Mouse (Mus musculus) liver, adult 2 months (tissue): ENCODE results near the gene Catsperd. TPM values are rescaled to one million over a fixed set of nuclear protein-coding genes. Genes with fewer than 3 reads are reported as not detected.

Experiments used
- DNase-seq: peaks from one replicate; pipeline ENCODE4 v3.0.0-alpha.2; 2011; ENCODE audit warnings: low read depth, low spot score; ENCODE audit errors: extremely low read depth
- H3K27ac ChIP-seq: fragments of 200-500 bp; replicated peaks from 2 replicates; pipeline ENCODE4 v1.5.1; 2012; ENCODE audit warnings: low read depth, mild to moderate bottlenecking, control low read depth, inconsistent platforms, low read length; ENCODE audit not compliant: insufficient read depth
- H3K27me3 ChIP-seq: fragments of 200-500 bp; 2 replicates; pipeline ENCODE4 v1.6.1; 2012; ENCODE audit warnings: mild to moderate bottlenecking, moderate library complexity, low read length, inconsistent platforms; ENCODE audit not compliant: control insufficient read depth, insufficient read depth
- H3K36me3 ChIP-seq: fragments of 200-500 bp; 2 replicates; pipeline ENCODE4 v1.6.1; 2012; ENCODE audit warnings: low read length, inconsistent platforms; ENCODE audit not compliant: control insufficient read depth, insufficient read depth
- H3K4me1 ChIP-seq: fragments of 200-500 bp; 2 replicates; pipeline ENCODE4 v1.6.1; 2011; ENCODE audit warnings: low read length; ENCODE audit not compliant: control insufficient read depth, insufficient read depth
- H3K4me3 ChIP-seq: fragments of 200-500 bp; 2 replicates; pipeline ENCODE4 v1.5.1; 2011; ENCODE audit warnings: low read depth, mild to moderate bottlenecking, control low read depth, low read length, moderate library complexity; ENCODE audit not compliant: insufficient read depth
- H3K79me2 ChIP-seq: fragments of 200-500 bp; 2 replicates; pipeline ENCODE4 v1.6.1; 2012; ENCODE audit warnings: inconsistent platforms, mild to moderate bottlenecking, low read length, moderate library complexity; ENCODE audit not compliant: control insufficient read depth, insufficient read depth
- H3K9ac ChIP-seq: fragments of 200-500 bp; 2 replicates; pipeline ENCODE4 v1.6.1; 2012; ENCODE audit warnings: low read depth, mild to moderate bottlenecking, control low read depth, inconsistent platforms, low read length
- CTCF ChIP-seq: fragments of 200-500 bp; IDR thresholded peaks from 2 replicates; pipeline ENCODE4 v1.5.1; 2011; ENCODE audit warnings: low read depth, low read length, control low read depth
- POLR2A ChIP-seq: fragments of 200-500 bp; IDR thresholded peaks from 2 replicates; pipeline ENCODE4 v1.6.1; 2011; ENCODE audit warnings: low read length, control low read depth; ENCODE audit not compliant: insufficient read depth; ENCODE audit errors: extremely low read depth
- WGBS: fragments of 180-500 bp; shearing (Covaris S2); methylation state at CpG from one replicate; pipeline ENCODE4 v1.1.7; 2018; 5-methylcytosine and 5-hydroxymethylcytosine counted together
- polyA plus RNA-seq: library from polyadenylated mRNA; depleted of rRNA; stranded (reverse); fragments of >200 nt; gene quantifications from 2 replicates; pipeline ENCODE4 v1.2.3, GENCODE M21; 2012
- total RNA-seq: library from RNA; depleted of rRNA; stranded (reverse); fragments of >200 nt; gene quantifications from 2 replicates; pipeline ENCODE4 v1.2.3, GENCODE M21; 2014

Gene Catsperd
- total and polyA plus RNA-seq, 2 experiments = 1.0 to 4.0 TPM

GRCm38 (mm10) chr17:56656171-56656570 is 28.2 kb downstream of the Catsperd start:
- H3K4me1 ChIP-seq = no peaks in the 10 kb centered on the region
- 87% methylated on average over 6 of the region's 6 CpGs for WGBS
- no peak for DNase-seq
- H3K27ac ChIP-seq = no peak overlapping the region
- no peaks in the 10 kb centered on the region for H3K36me3 ChIP-seq
- no peak for TF ChIP-seq POLR2A
- no peak for TF ChIP-seq CTCF
- H3K27me3 ChIP-seq = no peaks in the 10 kb centered on the region
- H3K9ac ChIP-seq = no peak overlapping the region
- H3K79me2 ChIP-seq = no peaks in the 10 kb centered on the region
- H3K4me3 ChIP-seq = no peak overlapping the region

- Histone ChIP-seq H3K4me3 (no peak overlapping the region), H3K27ac (no peak overlapping the region), H3K9ac (no peak overlapping the region), H3K79me2 (no peaks in the 10 kb centered on the region), H3K4me1 (no peaks in the 10 kb centered on the region; the same call in 1 of the 2 replicates), H3K27me3 (no peaks in the 10 kb centered on the region), H3K36me3 (no peaks in the 10 kb centered on the region)
- TF ChIP-seq CTCF (no peak), POLR2A (no peak)
- 67% methylated on average over 3 of the region's 3 CpGs for WGBS
- no peak for DNase-seq
These were observed 35.7 kb downstream of the Catsperd start for GRCm38 (mm10) chr17:56663659-56664058.

- no peak for TF ChIP-seq CTCF
- no peak for TF ChIP-seq POLR2A
- no peak overlapping the region for H3K4me3 ChIP-seq
- no peak overlapping the region for H3K9ac ChIP-seq
- no peaks in the 10 kb centered on the region; the same call in 1 of the 2 replicates for H3K4me1 ChIP-seq
- no peak overlapping the region for H3K27ac ChIP-seq
- H3K27me3 ChIP-seq = no peaks in the 10 kb centered on the region
- no peak for DNase-seq
- 57% methylated on average over 10 of the region's 10 CpGs for WGBS
- no peaks in the 10 kb centered on the region for H3K79me2 ChIP-seq
- no peaks in the 10 kb centered on the region for H3K36me3 ChIP-seq
These were observed 36.4 kb downstream of the Catsperd start for GRCm38 (mm10) chr17:56664333-56664732.

GRCm38 (mm10) chr17:56666384-56666783 is 38.4 kb downstream of the Catsperd start:
- Histone ChIP-seq H3K36me3 (no peaks in the 10 kb centered on the region), H3K79me2 (no peaks in the 10 kb centered on the region), H3K9ac (no peak overlapping the region), H3K4me3 (no peak overlapping the region), H3K27me3 (no peaks in the 10 kb centered on the region), H3K27ac (no peak overlapping the region), H3K4me1 (no peaks in the 10 kb centered on the region)
- DNase-seq = no peak
- no peak for TF ChIP-seq POLR2A
- no peak for TF ChIP-seq CTCF
- WGBS = 87% methylated on average over 4 of the region's 4 CpGs

- WGBS = 84% methylated on average over 3 of the region's 3 CpGs
- Histone ChIP-seq H3K36me3 (no peaks in the 10 kb centered on the region), H3K4me3 (no peak overlapping the region), H3K79me2 (no peaks in the 10 kb centered on the region), H3K4me1 (no peaks in the 10 kb centered on the region), H3K27me3 (no peaks in the 10 kb centered on the region), H3K27ac (no peak overlapping the region), H3K9ac (no peak overlapping the region)
- TF ChIP-seq CTCF (no peak), POLR2A (no peak)
- DNase-seq = no peak
These were observed 39.6 kb downstream of the Catsperd start for GRCm38 (mm10) chr17:56667591-56667990.

GRCm38 (mm10) chr17:56668384-56669144 is 40.6 kb downstream of the Catsperd start:
- H3K27ac ChIP-seq = peak overlapping the region; percentile 40
- WGBS = 6% methylated on average over 31 of the region's 31 CpGs
- peaks cover 3% of the 10 kb centered on the region; the same call in 1 of the 2 replicates for H3K79me2 ChIP-seq
- H3K4me3 ChIP-seq = peak overlapping the region; percentile 61
- peak overlapping the region; percentile 65 for H3K9ac ChIP-seq
- H3K27me3 ChIP-seq = no peaks in the 10 kb centered on the region
- H3K36me3 ChIP-seq = no peaks in the 10 kb centered on the region
- TF ChIP-seq CTCF (peak; percentile 87), POLR2A (0 out of 2 replicates have a peak, but pooled peaks have one; percentile 31)
- H3K4me1 ChIP-seq = no peaks in the 10 kb centered on the region
- peak; percentile 79 for DNase-seq
